Mouse (Mus musculus): ENCODE results near the gene Cnr1. TPM values are rescaled to one million over a fixed set of nuclear protein-coding genes. Genes with fewer than 3 reads are reported as not detected.
A peak's percentile ranks its signal among the peaks of the same experiment; 100 is the strongest.

Cnr1 gene
- polyA plus RNA-seq, 1 experiment from 2014 or later = 86.8 TPM

DNA sequence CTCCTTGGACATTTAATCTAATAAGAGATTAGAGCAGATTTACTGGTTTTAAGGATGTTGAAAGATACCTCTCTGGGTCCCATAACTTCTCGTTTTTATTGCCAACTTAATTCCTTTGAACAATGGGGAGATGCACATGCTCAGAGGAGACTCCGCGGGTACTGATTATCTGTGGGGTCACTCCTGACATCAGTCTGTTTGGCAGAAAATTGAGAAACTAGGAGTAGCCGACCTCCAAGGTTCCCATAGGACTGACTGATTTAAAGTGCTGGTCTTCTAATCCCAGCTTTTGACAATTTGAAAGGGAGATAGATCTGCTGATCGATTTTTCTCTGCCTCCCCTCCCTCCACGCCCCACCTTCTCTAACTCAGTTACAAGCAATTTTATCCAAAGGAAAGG lies 1.6 kb downstream of the Cnr1 start:
- Histone ChIP-seq H3K4me3 (replicated peaks; ENCODE audit: low read length) (peak overlapping the region; percentile 48), H3K27me3 (replicated peaks; ENCODE audit: control insufficient read depth, insufficient read depth, low read length) (no peaks in the 10 kb centered on the region; the same call in 1 of the 2 replicates), H3K27ac (ENCODE audit: low read length) (peak overlapping the region; percentile 74), H3K4me1 (replicated peaks; ENCODE audit: control insufficient read depth, insufficient read depth, low read length) (peaks cover 12% of the 10 kb centered on the region; the same call in 1 of the 2 replicates), H3K4me2 (ENCODE audit: low read length) (peak overlapping the region; percentile 51), H3K36me3 (ENCODE audit: control insufficient read depth, insufficient read depth) (no peaks in the 10 kb centered on the region), H3K9me3 (ENCODE audit: control insufficient read depth, low read length) (no peaks in the 10 kb centered on the region), H3K9ac (replicated peaks; ENCODE audit: low read depth, low read length) (peak overlapping the region; percentile 53)
- 46% methylated on average over 6 of the region's 6 CpGs for WGBS
- no peak for ATAC-seq

DNA sequence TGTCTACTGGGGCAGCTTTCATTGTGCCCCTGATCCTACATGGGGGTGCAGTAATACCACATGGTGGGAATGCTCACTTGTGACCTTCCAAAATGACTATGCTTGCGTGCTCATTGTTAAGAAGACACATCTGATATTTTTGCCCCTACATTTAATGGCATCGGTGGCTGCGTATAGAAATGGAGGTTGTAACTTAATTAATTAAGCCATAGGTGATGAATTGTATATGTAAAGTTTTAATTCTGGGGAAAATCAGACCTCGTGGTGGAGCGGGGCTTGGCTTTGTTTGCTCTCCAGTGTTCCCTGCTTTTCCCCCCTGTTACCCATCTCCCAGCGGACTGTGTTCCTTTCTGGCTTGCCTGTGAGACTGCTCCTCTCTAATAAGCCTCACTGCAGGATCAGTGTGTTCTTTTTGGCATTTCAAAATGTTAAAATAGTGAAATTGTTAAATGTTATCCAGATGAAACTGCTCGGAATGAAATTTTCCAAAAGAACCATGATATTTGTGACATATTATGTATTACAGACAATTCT lies 2.4 kb downstream of the Cnr1 start:
- Histone ChIP-seq H3K9ac (replicated peaks; ENCODE audit: low read depth, low read length) (peak overlapping the region; percentile 53), H3K9me3 (ENCODE audit: control insufficient read depth, low read length) (no peaks in the 10 kb centered on the region), H3K4me3 (replicated peaks; ENCODE audit: low read length) (peak overlapping the region; percentile 48), H3K27me3 (replicated peaks; ENCODE audit: control insufficient read depth, insufficient read depth, low read length) (no peaks in the 10 kb centered on the region; the same call in 1 of the 2 replicates), H3K36me3 (ENCODE audit: control insufficient read depth, insufficient read depth) (no peaks in the 10 kb centered on the region), H3K4me2 (ENCODE audit: low read length) (peak overlapping the region; percentile 51), H3K4me1 (replicated peaks; ENCODE audit: control insufficient read depth, insufficient read depth, low read length) (peaks cover 14% of the 10 kb centered on the region), H3K27ac (ENCODE audit: low read length) (peak overlapping the region; percentile 74)
- no peak for ATAC-seq
- WGBS = 67% methylated on average over 7 of the region's 7 CpGs

GRCm38 (mm10) chr4:33927644-33928043 lies 3.3 kb downstream of the Cnr1 start:
- Histone ChIP-seq H3K27me3 (replicated peaks; ENCODE audit: control insufficient read depth, insufficient read depth, low read length) (no peaks in the 10 kb centered on the region; the same call in 1 of the 2 replicates), H3K9me3 (ENCODE audit: control insufficient read depth, low read length) (no peaks in the 10 kb centered on the region), H3K27ac (ENCODE audit: low read length) (no peak overlapping the region), H3K36me3 (ENCODE audit: control insufficient read depth, insufficient read depth) (no peaks in the 10 kb centered on the region), H3K4me2 (ENCODE audit: low read length) (peak overlapping the region; percentile 51), H3K4me3 (replicated peaks; ENCODE audit: low read length) (peak overlapping the region; percentile 28), H3K9ac (replicated peaks; ENCODE audit: low read depth, low read length) (0 out of 2 replicates have a peak overlapping the region, but pooled peaks have one; percentile 19), H3K4me1 (replicated peaks; ENCODE audit: control insufficient read depth, insufficient read depth, low read length) (peaks cover 14% of the 10 kb centered on the region)
- WGBS = 91% methylated on average over 3 of the region's 3 CpGs
- ATAC-seq = no peak

GRCm38 (mm10) chr4:33928450-33928849 lies 4.1 kb downstream of the Cnr1 start:
- WGBS = 32% methylated on average over 1 of the region's 1 CpGs
- H3K4me3 ChIP-seq (replicated peaks; ENCODE audit: low read length) = peak overlapping the region; percentile 22

DNA sequence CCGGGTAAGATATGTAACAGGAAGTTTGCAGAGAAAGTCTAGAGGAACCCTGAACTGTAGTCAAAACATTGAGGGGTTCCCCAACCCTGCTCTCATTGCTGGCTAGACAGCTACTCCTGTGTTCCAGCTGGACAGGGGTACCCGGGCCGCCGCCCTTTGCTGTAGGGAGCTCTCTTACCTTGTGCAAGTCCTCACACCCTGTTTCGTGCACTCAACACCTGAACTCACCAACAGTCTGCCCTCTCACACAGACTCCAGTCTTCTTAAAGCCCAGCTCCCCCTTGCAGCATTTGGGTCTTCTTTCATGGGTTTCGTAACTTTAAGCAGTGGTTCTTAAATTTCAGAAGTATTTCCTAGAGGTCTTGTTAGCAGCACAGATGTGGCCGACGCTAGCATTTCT lies 7.0 kb downstream of the Cnr1 start:
- H3K27me3 ChIP-seq (replicated peaks; ENCODE audit: control insufficient read depth, insufficient read depth, low read length) = no peaks in the 10 kb centered on the region
- H3K4me3 ChIP-seq (replicated peaks; ENCODE audit: low read length) = no peak overlapping the region
- peaks cover 7% of the 10 kb centered on the region for H3K4me1 ChIP-seq (replicated peaks; ENCODE audit: control insufficient read depth, insufficient read depth, low read length)
- no peak overlapping the region for H3K27ac ChIP-seq (ENCODE audit: low read length)
- no peak overlapping the region for H3K4me2 ChIP-seq (ENCODE audit: low read length)
- no peaks in the 10 kb centered on the region for H3K9me3 ChIP-seq (ENCODE audit: control insufficient read depth, low read length)
- 88% methylated on average over 8 of the region's 8 CpGs for WGBS
- H3K9ac ChIP-seq (replicated peaks; ENCODE audit: low read depth, low read length) = no peak overlapping the region
- no peak for ATAC-seq
- H3K36me3 ChIP-seq (ENCODE audit: control insufficient read depth, insufficient read depth) = no peaks in the 10 kb centered on the region; the same call in 1 of the 2 replicates

More at GRCm38 (mm10) chr4:33928450-33928849, 4.1 kb downstream of the Cnr1 start:
- no peak for ATAC-seq
- H3K36me3 ChIP-seq (ENCODE audit: control insufficient read depth, insufficient read depth) = no peaks in the 10 kb centered on the region
- peak overlapping the region; percentile 47 for H3K4me2 ChIP-seq (ENCODE audit: low read length)
- no peaks in the 10 kb centered on the region for H3K27me3 ChIP-seq (replicated peaks; ENCODE audit: control insufficient read depth, insufficient read depth, low read length)
- H3K9me3 ChIP-seq (ENCODE audit: control insufficient read depth, low read length) = no peaks in the 10 kb centered on the region
- no peak overlapping the region for H3K9ac ChIP-seq (replicated peaks; ENCODE audit: low read depth, low read length)
- no peak overlapping the region for H3K27ac ChIP-seq (ENCODE audit: low read length)
- H3K4me1 ChIP-seq (replicated peaks; ENCODE audit: control insufficient read depth, insufficient read depth, low read length) = peaks cover 8% of the 10 kb centered on the region

GRCm38 (mm10) chr4:33941557-33941956 lies 17.2 kb downstream of the Cnr1 start:
- Histone ChIP-seq H3K36me3 (ENCODE audit: control insufficient read depth, insufficient read depth) (peaks cover 14% of the 10 kb centered on the region), H3K9ac (replicated peaks; ENCODE audit: low read depth, low read length) (no peak overlapping the region), H3K4me3 (replicated peaks; ENCODE audit: low read length) (no peak overlapping the region), H3K9me3 (ENCODE audit: control insufficient read depth, low read length) (no peaks in the 10 kb centered on the region), H3K4me2 (ENCODE audit: low read length) (no peak overlapping the region), H3K27ac (ENCODE audit: low read length) (no peak overlapping the region), H3K27me3 (replicated peaks; ENCODE audit: control insufficient read depth, insufficient read depth, low read length) (no peaks in the 10 kb centered on the region), H3K4me1 (replicated peaks; ENCODE audit: control insufficient read depth, insufficient read depth, low read length) (no peaks in the 10 kb centered on the region; the same call in 1 of the 2 replicates)
- ATAC-seq = no peak
- 16% methylated on average over 5 of the region's 5 CpGs for WGBS

DNA sequence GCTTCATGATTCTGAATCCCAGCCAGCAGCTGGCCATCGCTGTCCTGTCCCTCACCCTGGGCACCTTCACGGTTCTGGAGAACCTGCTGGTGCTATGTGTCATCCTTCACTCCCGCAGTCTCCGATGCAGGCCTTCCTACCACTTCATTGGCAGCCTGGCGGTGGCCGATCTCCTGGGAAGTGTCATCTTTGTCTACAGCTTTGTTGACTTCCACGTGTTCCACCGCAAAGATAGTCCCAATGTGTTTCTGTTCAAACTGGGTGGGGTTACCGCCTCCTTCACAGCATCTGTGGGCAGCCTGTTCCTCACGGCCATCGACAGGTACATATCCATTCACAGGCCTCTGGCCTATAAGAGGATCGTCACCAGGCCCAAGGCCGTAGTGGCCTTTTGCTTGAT lies 19.5 kb downstream of the Cnr1 start:
- peaks cover 14% of the 10 kb centered on the region for H3K36me3 ChIP-seq (ENCODE audit: control insufficient read depth, insufficient read depth)
- no peak overlapping the region for H3K9ac ChIP-seq (replicated peaks; ENCODE audit: low read depth, low read length)
- no peaks in the 10 kb centered on the region; the same call in 1 of the 2 replicates for H3K4me1 ChIP-seq (replicated peaks; ENCODE audit: control insufficient read depth, insufficient read depth, low read length)
- H3K27me3 ChIP-seq (replicated peaks; ENCODE audit: control insufficient read depth, insufficient read depth, low read length) = no peaks in the 10 kb centered on the region
- H3K4me3 ChIP-seq (replicated peaks; ENCODE audit: low read length) = no peak overlapping the region
- H3K4me2 ChIP-seq (ENCODE audit: low read length) = no peak overlapping the region
- H3K9me3 ChIP-seq (ENCODE audit: control insufficient read depth, low read length) = no peaks in the 10 kb centered on the region
- no peak overlapping the region for H3K27ac ChIP-seq (ENCODE audit: low read length)
- 97% methylated on average over 13 of the region's 13 CpGs for WGBS
- no peak for ATAC-seq

GRCm38 (mm10) chr4:33945742-33946141 lies 21.3 kb downstream of the Cnr1 start:
- Histone ChIP-seq H3K4me2 (ENCODE audit: low read length) (no peak overlapping the region), H3K4me1 (replicated peaks; ENCODE audit: control insufficient read depth, insufficient read depth, low read length) (no peaks in the 10 kb centered on the region; the same call in 1 of the 2 replicates), H3K27me3 (replicated peaks; ENCODE audit: control insufficient read depth, insufficient read depth, low read length) (no peaks in the 10 kb centered on the region), H3K9ac (replicated peaks; ENCODE audit: low read depth, low read length) (no peak overlapping the region), H3K9me3 (ENCODE audit: control insufficient read depth, low read length) (no peaks in the 10 kb centered on the region), H3K36me3 (ENCODE audit: control insufficient read depth, insufficient read depth) (peaks cover 14% of the 10 kb centered on the region), H3K27ac (ENCODE audit: low read length) (no peak overlapping the region), H3K4me3 (replicated peaks; ENCODE audit: low read length) (no peak overlapping the region)
- 91% methylated on average over 2 of the region's 2 CpGs for WGBS
- ATAC-seq = no peak

- Histone ChIP-seq H3K36me3 (ENCODE audit: control insufficient read depth, insufficient read depth) (peaks cover 14% of the 10 kb centered on the region), H3K4me1 (replicated peaks; ENCODE audit: control insufficient read depth, insufficient read depth, low read length) (no peaks in the 10 kb centered on the region), H3K4me3 (replicated peaks; ENCODE audit: low read length) (no peak overlapping the region), H3K9ac (replicated peaks; ENCODE audit: low read depth, low read length) (no peak overlapping the region), H3K27ac (ENCODE audit: low read length) (no peak overlapping the region), H3K27me3 (replicated peaks; ENCODE audit: control insufficient read depth, insufficient read depth, low read length) (no peaks in the 10 kb centered on the region), H3K9me3 (ENCODE audit: control insufficient read depth, low read length) (no peaks in the 10 kb centered on the region), H3K4me2 (ENCODE audit: low read length) (no peak overlapping the region)
- ATAC-seq = peak; percentile 40; the same call in 1 of the 2 replicates
- 50% methylated on average over 3 of the region's 3 CpGs for WGBS
Observed at GRCm38 (mm10) chr4:33947584-33947983, 23.2 kb downstream of the Cnr1 start.
